Mouse (Mus musculus): ENCODE measurements around the gene Zfhx3.

Gene Zfhx3

DNA sequence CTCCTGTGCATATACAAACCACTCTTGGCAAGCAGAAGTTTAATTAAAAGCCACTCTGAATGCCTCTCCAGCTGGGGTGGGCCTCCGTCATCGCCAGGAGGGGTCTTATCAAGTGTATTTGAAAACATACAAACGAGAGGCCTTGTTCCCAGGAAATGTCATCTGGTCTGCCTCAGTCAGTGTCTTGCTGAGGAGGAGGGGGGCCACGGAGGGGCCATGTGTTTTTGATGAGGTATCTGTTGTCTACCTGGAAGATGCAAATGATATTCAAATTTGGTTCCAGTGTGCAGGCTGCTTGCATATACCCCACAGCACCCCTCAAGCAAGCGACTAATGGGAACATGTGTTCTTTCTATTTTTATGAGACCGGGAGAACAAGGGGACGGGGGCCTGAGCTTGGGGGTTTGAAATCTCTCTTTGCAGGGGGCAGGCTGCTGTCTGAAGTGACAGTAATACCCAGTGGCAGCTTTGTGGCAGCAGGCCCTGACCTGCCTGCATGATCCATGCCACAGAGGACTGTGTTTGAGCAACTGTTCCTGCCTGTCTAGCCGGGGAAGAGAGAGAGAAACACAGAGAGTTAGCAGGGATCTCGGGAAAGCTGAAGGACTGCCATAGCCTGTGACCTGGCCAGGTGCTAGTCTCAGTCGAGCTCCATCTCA is 412.8 kb downstream of the Zfhx3 start:
- DNase-seq (ENCODE audit: extremely low read depth, low read depth) = no peak

DNA sequence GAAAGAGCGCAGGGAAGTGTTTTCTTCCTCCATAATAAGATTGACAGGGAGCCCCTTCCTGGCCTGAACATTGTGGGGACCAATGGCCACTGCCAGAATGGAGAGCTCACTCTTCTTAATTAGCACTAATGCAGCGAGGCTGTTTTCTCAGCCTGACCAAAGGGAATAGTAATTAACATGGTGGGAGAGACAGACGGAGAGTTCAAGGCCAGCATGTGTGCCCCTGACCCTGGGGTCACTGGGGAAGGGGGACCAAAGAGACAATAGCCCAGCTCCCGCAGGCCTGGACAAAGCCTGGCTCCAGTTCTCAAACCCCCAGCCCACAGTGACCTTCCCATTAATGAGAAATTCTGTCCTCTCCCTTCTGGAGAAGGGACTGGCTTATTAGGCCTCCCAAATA is 419.0 kb downstream of the Zfhx3 start:
- DNase-seq (ENCODE audit: extremely low read depth, low read depth) = no peak

DNA sequence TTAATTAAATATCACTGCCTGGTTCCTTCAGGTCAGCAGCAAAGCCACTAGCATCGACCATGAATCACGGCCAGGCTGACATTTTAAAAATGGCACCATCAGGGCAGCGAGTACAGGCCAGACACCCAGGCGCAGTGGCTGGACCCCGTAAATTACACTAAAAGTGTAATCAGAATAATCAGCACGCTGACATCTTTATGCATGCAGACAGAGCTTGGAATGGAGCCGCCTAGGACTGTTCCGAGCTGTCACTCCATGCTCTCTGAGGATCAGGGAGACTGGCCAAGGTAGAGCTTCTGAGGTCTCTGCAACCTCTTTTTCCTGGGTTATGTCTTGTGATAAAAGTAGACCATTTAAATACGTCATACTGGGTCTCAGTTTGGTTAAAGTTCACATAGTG is 420.0 kb downstream of the Zfhx3 start:
- no peak for DNase-seq (ENCODE audit: extremely low read depth, low read depth)

DNA sequence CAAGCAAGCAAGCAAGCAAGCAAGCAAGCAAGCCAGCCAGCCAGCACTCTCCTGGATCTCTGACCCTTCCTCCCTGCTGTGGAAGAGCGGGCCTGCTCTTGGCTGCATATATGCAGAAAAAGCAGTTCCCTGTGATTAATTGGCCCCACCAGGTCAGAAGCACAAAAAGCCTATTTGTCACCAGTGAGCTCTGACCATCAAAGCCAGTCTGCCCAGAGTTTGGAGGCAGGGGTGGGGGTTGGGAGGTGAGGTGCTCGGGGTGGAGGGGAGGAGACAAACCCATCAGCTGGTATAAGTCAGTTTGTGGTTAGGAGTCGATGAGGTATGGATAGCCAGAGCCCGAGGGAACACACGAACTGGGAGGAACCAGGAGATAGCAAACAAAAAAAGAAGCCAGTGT is 421.0 kb downstream of the Zfhx3 start:
- no peak for DNase-seq (ENCODE audit: extremely low read depth, low read depth)

DNA sequence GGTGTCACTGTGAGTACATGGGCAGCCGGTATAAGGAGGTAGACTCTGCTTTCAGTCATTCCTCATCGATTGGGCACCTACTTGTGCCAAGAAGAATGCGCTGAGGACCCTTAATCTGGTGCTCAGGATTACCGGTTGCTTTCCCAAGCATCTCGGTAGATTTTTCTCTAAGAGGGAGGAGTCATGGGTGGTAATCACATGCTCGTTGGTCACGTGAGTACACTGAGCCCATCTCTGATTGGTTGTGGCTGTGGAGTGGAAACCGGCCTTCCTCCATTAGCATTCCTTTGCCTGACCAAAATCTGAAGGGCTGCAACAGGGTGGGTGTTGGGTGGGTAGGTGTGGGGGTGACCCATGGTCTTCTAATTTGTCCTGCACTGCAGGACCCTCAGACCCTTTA is 421.4 kb downstream of the Zfhx3 start:
- DNase-seq (ENCODE audit: extremely low read depth, low read depth) = no peak

DNA sequence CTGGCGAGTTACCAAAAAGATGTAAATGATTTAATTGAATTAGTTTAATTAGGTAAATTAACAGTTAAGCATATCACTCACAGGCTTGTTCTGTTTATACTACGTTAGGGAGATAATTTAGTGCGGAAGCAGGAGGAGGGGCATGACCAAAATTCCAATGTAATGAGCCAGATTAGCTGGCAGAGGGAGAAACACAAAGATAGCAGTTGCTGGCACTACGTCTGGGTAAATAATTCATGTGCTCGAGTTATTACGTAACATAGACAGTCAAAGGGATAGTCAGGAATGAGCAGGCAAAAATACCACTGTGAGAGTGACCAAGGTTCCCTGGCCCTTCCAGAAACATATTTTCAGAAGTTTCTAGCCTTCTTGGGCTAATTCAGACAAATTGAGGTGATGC is 426.6 kb downstream of the Zfhx3 start:
- no peak for DNase-seq (ENCODE audit: extremely low read depth, low read depth)

DNA sequence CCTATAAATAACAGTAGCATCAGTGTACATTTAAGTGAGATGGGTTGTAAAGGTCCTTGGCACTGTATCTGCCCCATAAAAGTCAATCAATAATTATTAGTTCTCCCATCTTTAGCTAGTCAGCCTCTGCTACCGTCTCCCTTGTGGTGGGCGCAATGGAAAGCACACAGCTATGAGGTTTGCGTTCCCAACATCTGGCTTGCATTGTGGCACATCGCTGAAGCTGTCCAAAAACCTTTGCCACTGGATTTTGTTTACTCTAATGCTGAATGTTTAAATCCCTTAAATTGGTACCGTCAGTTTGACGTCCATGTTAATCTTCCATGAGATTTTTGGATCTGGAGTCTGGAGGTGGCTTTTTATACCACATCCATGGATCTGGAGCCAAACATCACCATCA is 428.3 kb downstream of the Zfhx3 start:
- no peak for DNase-seq (ENCODE audit: extremely low read depth, low read depth)

DNA sequence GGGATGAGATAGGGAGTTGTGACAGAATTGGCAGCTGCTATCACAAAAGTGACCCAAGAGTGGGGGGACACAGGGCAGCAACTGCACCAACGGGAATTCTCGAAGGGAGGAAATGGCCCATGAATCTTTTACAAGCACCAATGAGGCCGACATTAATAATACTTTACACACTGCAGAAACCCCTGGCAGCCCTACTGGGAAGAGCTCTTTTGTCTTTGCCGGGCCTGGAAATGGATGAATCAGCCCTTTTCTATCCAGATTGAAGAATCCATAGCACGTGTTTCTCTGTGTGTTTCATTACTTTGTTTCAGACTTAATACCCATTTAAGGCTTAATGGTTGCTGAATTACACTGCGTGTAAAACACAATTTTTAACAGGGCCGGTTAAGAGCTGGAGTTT is 430.6 kb downstream of the Zfhx3 start:
- no peak for DNase-seq (ENCODE audit: extremely low read depth, low read depth)

DNA sequence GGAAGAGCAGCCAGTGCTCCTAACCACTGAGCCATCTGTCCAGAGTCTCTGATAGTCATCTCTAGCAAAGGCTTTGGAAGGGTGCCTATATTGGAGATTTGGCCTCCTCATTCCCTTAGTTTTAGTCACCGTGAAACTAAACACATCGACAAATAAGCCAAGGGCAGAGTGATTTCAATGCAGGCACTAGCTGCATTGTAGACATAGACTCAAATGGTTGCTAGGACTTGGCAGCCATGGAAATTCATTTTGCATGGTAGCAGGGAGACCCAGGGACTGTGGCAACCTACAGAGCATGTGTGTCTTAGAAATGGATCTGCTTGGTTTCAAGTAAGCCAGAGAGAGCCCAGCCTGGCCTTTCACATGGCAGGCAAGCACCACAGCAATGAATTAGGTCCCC is 435.6 kb downstream of the Zfhx3 start:
- no peak for DNase-seq (ENCODE audit: extremely low read depth, low read depth)

DNA sequence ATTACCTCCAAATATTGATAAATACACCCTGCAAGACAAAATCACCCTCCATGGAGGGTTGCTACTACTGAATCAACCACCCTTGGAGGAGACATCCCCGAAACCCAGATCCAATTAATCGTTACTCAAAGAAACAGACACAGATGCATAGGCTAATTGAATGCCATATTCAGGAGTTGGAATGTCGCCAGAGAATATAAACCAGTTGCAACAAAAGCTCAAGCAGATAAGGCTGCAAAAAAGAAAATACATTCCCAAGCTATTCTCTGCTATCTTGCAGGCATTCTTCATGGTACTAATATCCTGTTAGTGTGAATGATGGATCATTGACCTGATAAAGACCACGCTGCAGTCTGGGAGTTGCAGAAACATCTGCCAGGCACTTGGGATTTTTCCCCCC is 440.7 kb downstream of the Zfhx3 start:
- DNase-seq (ENCODE audit: extremely low read depth, low read depth) = no peak

DNA sequence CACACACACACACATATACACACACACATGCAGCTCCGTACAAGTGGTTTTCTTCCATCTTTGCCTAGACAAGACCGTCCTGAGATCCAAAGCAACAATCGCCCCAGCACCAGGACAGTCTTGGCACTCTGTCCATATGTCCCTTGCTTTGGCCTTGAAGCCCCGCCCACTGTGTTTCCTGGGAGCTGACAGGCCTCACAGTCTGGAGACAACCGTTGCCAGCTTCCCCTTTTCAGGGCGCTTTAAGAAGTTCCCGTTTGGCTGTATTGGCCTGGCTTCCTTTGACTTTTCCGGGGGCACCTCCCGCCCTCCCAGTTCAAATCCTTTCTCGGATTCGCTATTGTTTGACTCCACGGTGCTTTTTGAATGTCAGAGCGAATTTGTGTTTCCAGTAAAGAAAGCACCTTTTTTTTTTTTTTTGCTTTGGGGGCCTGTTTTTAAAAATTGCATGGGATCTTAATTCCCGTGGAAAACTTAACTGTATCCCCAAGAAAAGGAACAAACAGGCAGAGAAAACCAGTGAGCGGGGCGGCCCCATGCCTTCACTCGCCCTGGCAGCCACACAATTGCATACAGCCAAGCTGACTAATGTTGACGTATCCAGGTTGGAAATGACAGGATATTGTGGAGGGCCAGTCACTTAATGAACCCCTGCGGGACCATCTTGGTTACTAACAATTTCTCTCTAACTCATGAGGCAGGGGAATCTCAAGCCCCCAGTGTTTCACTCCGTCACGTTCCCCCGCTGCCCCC is 444.9 kb downstream of the Zfhx3 start:
- DNase-seq (ENCODE audit: extremely low read depth, low read depth) = no peak

DNA sequence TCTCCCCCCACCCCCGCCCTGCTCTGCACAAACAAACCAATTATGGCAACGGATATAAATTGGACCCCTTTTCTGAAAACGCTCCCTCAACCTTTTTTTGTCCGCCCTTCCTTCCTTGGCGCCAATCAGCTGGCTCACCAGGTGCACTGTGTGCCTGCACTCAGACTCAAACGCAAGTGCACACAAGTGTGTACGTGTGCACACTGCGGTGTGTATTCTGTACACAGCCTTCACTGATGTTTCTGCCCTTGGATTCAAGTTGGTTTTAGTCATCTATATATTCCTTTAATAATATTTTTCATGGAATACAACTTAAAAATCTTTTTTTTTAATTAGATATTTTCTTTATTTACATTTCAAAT is 445.4 kb downstream of the Zfhx3 start:
- no peak for DNase-seq (ENCODE audit: extremely low read depth, low read depth)

DNA sequence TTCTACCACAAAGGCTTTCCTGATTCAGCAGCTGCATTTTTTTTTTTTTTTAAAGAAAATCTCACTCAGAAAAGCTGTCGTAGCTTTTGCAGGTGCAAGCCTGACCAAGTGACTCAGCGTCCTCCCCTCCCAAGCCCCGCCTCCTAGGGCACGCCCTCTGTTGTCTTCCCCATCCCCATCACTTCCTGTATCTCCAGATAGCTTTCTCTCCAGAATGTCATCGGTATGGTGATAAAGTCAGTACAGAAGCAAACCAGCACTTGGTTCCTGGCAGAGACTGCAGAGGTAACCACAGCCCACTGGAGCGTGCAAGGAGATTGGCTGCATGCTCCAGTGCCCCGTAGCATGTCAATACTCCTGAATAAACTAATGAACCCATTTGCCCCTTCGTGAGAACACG is 450.5 kb downstream of the Zfhx3 start:
- no peak for DNase-seq (ENCODE audit: extremely low read depth, low read depth)

DNA sequence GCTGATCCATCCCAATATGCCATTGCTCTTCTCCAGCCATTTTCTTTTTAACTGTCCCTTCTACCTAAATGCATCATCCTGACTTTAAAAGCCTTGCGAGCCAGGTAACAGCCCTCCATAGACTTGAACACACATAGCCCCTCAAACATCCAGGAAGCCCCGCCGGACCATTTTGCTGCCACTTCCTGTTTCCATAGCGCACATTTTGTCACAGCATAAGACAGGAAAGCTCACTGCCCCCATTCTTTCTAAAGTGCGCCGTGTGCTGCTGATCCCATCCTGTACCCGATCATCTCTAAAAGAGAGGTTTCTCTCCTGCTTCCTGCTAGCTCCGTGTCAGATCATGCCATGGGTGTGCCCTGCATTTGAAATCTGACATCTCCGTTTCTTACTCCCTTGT is 459.7 kb downstream of the Zfhx3 start:
- no peak for DNase-seq (ENCODE audit: extremely low read depth, low read depth)

DNA sequence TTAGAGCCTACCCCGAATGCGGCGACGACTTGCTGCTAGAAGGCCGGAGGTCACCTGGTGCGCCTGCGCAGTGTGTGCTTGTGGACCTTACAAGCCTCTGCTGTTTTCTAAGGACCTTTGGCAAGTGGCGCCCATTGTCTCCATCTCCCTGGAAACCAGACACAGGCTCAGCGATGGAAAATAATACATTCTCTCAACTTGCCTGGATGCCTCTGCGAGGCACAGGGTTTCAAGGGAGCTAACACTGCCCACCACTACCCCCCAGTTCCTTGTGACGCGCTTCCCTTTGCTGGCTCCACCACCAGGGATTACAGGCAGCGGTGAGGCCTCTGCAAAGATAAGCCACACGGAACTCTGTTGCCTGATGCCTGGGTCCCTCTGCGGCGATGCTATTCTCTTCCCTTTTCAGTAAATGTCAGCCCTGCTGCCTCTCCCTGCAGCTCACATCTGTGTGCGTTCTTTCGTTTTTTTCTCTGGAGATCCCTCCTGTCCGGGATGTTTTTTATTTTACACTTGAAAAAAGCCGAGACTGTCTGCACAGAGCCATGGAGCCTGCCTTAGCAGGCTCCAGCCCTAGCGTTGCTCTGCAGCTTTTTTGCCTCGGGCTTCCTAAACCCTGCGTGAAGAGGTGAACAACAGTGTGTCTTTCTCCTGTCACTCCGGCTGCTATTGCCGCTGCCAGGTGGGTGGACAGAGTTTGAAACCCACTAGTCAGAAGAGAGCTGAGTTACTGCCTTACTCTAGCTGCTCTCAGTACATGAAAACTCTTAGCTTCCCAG is 464.5 kb downstream of the Zfhx3 start:
- no peak for DNase-seq (ENCODE audit: extremely low read depth, low read depth)

DNA sequence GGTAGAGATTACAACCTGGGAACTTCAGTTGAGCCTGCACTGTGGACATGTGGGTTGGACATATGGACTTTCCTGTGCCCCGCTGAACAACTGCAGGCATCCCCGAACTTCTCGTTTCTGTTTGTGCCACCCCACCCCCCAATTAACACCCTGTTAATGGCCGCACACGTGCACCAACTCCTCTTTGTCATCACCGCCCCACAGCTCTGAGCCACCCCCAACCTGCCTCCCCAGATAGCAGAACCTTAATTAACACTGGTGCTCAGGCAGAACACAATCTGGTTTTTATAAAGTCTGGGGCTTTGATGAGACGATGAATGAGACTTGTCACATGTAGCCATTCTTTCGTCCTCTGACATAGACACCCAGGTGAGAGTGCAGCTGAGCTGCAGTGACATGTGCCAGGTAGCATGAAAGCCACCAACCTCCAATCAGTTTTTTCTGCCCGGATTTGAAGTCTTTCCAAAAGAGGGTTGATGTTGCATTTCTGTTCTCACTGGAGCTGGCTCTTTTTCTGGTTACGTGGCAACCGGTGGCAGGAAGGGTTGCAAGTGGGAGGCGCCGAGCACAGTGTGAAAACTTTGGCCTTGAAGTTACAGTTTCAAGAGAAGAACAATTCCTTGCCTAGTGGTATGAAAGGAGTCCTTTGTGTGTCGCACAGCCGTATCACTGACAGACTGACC is 476.9 kb downstream of the Zfhx3 start:
- no peak for DNase-seq (ENCODE audit: extremely low read depth, low read depth)

DNA sequence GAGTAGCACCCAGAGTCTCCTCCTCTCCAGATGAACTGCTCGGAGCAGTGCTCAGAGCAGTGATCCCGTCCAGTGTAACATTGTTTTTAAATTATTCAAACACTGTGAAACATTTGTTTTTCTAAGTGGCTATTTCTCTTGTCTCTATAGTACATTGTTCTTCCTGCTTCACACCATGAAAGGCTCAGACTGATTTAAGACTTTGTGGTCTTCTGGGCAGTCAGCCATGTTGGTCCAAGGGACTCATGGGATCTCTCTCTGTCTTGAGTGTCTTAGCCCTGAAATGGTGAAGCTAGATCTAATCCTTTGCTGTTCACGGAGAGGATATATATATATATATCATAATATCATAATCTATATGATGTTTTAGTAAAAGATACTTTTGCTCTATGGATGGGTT is 480.1 kb downstream of the Zfhx3 start:
- no peak for DNase-seq (ENCODE audit: extremely low read depth, low read depth)

DNA sequence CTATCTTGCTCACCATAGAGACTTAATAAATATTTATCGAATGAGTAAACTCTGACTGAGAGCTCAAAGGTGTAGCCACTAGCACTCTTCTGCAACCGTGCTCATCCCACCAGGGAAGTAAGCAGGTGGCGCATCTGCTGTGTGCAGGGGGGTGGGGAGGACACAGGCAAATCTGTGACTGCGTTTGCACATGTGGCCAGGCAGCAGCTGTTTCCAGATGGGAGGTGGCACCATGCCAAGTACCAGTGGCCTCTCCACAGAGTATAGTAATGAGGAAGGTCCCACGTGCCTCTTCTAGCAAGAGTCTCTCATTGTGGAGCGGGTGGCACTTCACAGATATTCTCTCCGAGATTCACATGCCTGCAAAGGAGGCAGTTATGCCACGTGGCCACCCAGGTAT is 481.9 kb downstream of the Zfhx3 start:
- no peak for DNase-seq (ENCODE audit: extremely low read depth, low read depth)

DNA sequence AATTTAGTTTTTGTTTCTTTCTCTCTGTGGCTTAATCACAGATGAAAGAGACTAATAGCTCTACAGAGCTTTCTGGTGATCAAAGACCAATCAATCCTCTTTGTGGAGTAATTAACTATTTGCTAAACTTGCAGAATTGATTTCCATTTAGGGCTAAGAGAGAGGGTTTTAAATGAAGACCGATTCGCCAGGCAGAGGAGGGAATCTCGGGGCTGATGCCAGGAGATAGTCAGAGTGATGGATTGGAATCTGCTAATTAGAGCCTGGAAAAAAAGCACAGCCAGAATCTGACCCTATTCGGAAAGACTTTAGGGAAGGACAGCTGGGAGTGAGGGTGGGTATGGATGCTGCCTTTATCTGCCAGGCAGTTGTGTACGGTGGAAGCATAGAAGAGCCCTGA is 490.9 kb downstream of the Zfhx3 start:
- DNase-seq (ENCODE audit: extremely low read depth, low read depth) = no peak

DNA sequence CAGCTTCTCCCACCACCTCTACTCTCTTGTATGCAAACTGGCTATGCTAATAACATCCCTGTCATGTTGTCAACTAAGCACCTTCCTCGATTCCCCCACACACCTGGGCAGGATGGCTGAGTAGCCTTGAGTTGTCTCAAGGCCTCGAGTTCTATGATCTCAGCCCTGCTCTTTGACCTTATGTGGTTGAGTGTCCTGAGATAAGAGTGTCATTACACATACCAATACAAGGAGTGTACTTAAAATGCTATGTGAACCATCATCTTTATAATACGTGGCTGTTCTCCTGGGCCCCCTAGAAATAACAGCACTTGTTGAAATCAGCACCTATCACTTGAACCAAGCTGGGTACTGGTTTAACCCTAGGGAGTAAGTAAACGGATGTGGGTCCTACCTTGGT is 492.1 kb downstream of the Zfhx3 start:
- no peak for DNase-seq (ENCODE audit: extremely low read depth, low read depth)

DNA sequence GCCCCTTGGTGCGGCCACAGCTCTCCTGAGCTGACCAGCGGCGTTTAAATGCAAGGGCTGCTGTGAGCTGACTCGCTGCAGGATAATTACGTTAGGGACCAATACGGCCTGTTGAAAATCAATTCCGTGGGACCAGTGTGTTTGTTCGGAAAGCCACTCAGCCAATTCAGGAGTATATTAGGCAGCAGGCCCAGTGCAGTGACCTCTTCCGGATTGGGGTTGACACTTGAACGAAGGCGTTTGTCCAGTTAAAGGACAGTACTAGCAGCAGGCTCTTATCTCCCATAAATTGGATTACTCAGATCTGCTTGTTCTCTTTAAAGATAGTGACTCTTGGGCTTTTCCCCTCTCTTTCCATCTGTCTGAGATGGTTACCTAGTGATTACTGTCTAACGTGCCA is 493.9 kb downstream of the Zfhx3 start:
- no peak for DNase-seq (ENCODE audit: extremely low read depth, low read depth)

DNA sequence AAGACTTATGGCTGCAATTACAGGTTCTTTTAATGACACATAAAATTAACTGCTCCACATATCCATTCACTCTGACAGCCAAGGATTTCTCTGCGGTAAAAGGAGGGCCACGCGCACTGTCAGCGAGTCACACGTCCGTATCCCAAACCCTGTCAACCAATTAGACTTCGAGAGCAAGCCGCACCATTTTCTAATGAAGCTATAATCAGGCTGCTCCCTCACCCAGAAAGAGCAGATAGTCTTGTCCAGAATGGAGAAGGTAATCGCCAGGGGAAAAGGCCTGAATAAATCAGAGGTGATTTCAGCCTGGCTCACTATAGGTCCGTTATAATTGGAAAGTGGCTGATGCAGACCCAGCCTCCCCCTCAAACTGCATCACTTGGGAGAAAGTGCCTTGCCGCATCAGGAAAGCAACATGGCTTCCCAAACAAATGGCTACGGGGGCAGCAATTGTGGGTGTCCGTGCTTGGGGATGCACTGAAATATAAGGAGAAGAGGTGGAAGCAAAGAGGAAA is 494.9 kb downstream of the Zfhx3 start:
- no peak for DNase-seq (ENCODE audit: extremely low read depth, low read depth)
